Mouse (Mus musculus): ENCODE measurements around the gene E130116L18Rik.

GRCm38 (mm10) chr5:25187727-25188126 is 35.2 kb downstream of the E130116L18Rik start:
- no peak for TF ChIP-seq EP300 (IDR thresholded peaks at IDR 0.05)
- TF ChIP-seq CTCF (IDR thresholded peaks at IDR 0.05): no peak

Data from lung, postnatal 0 days (tissue).